Mouse (Mus musculus): ENCODE measurements at regions not wholly inside any gene's neighbourhood (a gene's known extent, or its start where the extent isn't known, plus 50 kb on each side); places are given as distances from the start of the nearest gene placed in this dataset.

GRCm38 (mm10) chr2:99236968-99237367 lies 569.9 kb upstream of the Gm10800 start:
- DNase-seq (ENCODE audit: low spot score in 2 of 2) = peak in 1 of 2 experiments; percentile 25
